Mouse (Mus musculus): Measurements from ENCODE around the gene Mknk2.
"Not testable (repeated sequence)": the region's sequence is repeated elsewhere in the genome, so short reads cannot be mapped to it uniquely, and the experiment has no call there.

Gene Mknk2

GRCm38 (mm10) chr10:80653156-80653720 is 24.7 kb downstream of the Mknk2 start:
- no peak for DNase-seq (ENCODE audit: low spot score in 2 of 2)

- DNase-seq (ENCODE audit: low spot score in 2 of 2): no peak
Observed at GRCm38 (mm10) chr10:80650392-80650791, 27.5 kb downstream of the Mknk2 start.

GRCm38 (mm10) chr10:80649910-80650309 is 28.0 kb downstream of the Mknk2 start:
- not testable (repeated sequence) for DNase-seq (ENCODE audit: low spot score in 2 of 2)

- DNase-seq (ENCODE audit: low spot score in 2 of 2): no peak
Observed at GRCm38 (mm10) chr10:80646936-80647335, 31.0 kb downstream of the Mknk2 start.

- DNase-seq (ENCODE audit: low spot score in 2 of 2): no peak
Observed at GRCm38 (mm10) chr10:80635345-80635744, 42.6 kb downstream of the Mknk2 start.

- no peak for DNase-seq (ENCODE audit: low spot score in 2 of 2)
Observed at GRCm38 (mm10) chr10:80628925-80629324, 49.0 kb downstream of the Mknk2 start.

GRCm38 (mm10) chr10:80627685-80628084 is 50.2 kb downstream of the Mknk2 start:
- no peak for DNase-seq (ENCODE audit: low spot score in 2 of 2)

- no peak for DNase-seq (ENCODE audit: low spot score in 2 of 2)
Observed at GRCm38 (mm10) chr10:80625764-80626163, 52.1 kb downstream of the Mknk2 start.

- DNase-seq (ENCODE audit: low spot score in 2 of 2): peak; percentile 61 to 79
Observed at GRCm38 (mm10) chr10:80623457-80624191, 54.3 kb downstream of the Mknk2 start.

- DNase-seq (ENCODE audit: low spot score in 2 of 2): peak in 1 of 2 experiments; percentile 84
Observed at GRCm38 (mm10) chr10:80622661-80623456, 55.1 kb downstream of the Mknk2 start, which contains the start of gene Csnk1g2. TSS of gene Csnk1g2 (plus strand) at chr10:80622838.

GRCm38 (mm10) chr10:80621940-80622660 is 55.8 kb downstream of the Mknk2 start:
- peak; percentile 98 to 100 for DNase-seq (ENCODE audit: low spot score in 2 of 2)

- DNase-seq (ENCODE audit: low spot score in 2 of 2): no peak
Observed at GRCm38 (mm10) chr10:80621690-80621939, 56.3 kb downstream of the Mknk2 start.

- DNase-seq (ENCODE audit: low spot score in 2 of 2): no peak
Observed at GRCm38 (mm10) chr10:80620796-80621689, 56.9 kb downstream of the Mknk2 start.

- no peak for DNase-seq (ENCODE audit: low spot score in 2 of 2)
Observed at GRCm38 (mm10) chr10:80620365-80620764, 57.5 kb downstream of the Mknk2 start.

GRCm38 (mm10) chr10:80619465-80620244 is 58.3 kb downstream of the Mknk2 start:
- DNase-seq (ENCODE audit: low spot score in 2 of 2): no peak

GRCm38 (mm10) chr10:80618181-80618580 is 59.7 kb downstream of the Mknk2 start:
- DNase-seq (ENCODE audit: low spot score in 2 of 2): peak in 1 of 2 experiments; percentile 58
